Comparison of ENCODE assay signal across 9 mouse cellular contexts in the genomic region with DNA sequence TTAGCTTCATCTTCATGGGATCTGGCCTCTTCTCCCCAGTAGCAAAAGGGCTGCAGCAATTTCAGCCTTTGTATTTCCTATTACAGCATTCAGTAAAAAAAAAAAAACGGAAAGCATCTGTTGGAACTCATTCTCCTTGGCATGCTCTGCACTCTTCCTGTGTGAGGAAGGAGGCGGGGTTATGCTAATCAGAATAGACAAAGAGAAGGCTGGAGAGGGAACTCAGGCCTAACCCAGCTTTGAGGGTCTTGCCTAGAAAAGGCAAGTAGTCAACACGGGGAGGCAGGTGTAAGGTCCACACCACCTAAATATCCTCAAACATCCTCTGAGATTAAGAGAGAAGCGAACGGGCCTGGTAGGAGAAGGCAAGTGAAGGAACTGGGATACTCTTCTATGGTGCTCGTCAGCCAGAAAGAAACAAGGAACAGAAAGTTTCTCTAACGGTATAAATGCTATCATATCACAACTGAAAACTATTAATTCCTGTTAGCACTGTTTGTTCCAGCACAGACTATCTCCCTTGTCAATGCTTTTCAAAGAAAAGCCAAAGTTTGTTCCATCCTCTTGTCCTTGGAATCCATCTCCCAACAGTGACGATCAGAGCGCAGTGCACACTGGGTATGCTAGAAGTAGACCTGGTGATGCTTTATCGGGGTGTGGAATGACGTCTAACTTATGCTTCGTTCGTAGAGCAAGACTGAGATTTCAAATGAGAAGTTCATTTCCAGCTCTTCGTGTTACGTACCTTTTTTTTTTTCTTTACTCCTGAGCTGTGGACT.
DNase-seq lines count a peak whose midpoint lies in the region; ATAC-seq and TF ChIP-seq lines count a peak whose summit lies in the region.
"Had no signal": no experiment of that assay in that cellular context is flagged by ENCODE, and none has a peak within 500 bp of the region (broad histone marks: within the 10 kb centered on the region; RNA-seq: fewer than 3 reads in every experiment).

No protein-coding gene starts in this region.

- ATAC-seq in midbrain, embryonic 14.5 days (ENCODE audit: low FRiP score, low TSS enrichment), result no peak; the same call in 1 of the 2 replicates
- ATAC-seq in megakaryocyte-erythroid progenitor cell, adult 5-6 weeks (replicated peaks; ENCODE audit: low FRiP score, low TSS enrichment, poor library complexity, severe bottlenecking), result no peak; the same call in 1 of the 2 replicates

- H3K4me2 ChIP-seq in midbrain, embryonic 14.5 days (ENCODE audit: low read length), result no peak overlapping the region

- H3K27ac ChIP-seq in testis, adult 2 months (ENCODE audit: control insufficient read depth, insufficient read depth, low read depth, low read length), result peak overlapping the region; percentile 94
- no peak overlapping the region for H3K27ac ChIP-seq in midbrain, embryonic 14.5 days (replicated peaks; ENCODE audit: low read depth, low read length)

- no peak for TF ChIP-seq CTCF in testis, adult 2 months (IDR thresholded peaks at IDR 0.05; ENCODE audit: control insufficient read depth, insufficient read depth, insufficient replicate concordance, low read depth, low read length)

- peaks cover 2% of the 10 kb centered on the region; the same call in 1 of the 2 replicates for H3K4me1 ChIP-seq in testis, adult 2 months (ENCODE audit: control insufficient read depth, insufficient read depth, low read length)
- H3K4me1 ChIP-seq in midbrain, embryonic 14.5 days (ENCODE audit: control insufficient read depth, insufficient read depth, low read length), result no peaks in the 10 kb centered on the region

- H3K27me3 ChIP-seq in testis, adult 2 months (ENCODE audit: control insufficient read depth, insufficient read depth, low read length), result no peaks in the 10 kb centered on the region
- no peaks in the 10 kb centered on the region for H3K27me3 ChIP-seq in midbrain, embryonic 14.5 days (ENCODE audit: control insufficient read depth, insufficient read depth, low read length)
- H3K27me3 ChIP-seq: megakaryocyte, embryonic 14.5 days had no signal

- DNase-seq in adrenal gland, postnatal 14 days, result peak; percentile 16
- no peak for DNase-seq in adrenal gland, postnatal 4 days (ENCODE audit: low spot score in 2 of 2)
- no peak for DNase-seq in testis, postnatal 10 days (ENCODE audit: low spot score)
- DNase-seq in kidney, adult 11 months, result peak; percentile 33
- DNase-seq in midbrain, embryonic 14.5 days, result peak; percentile 37
- DNase-seq in ovary, postnatal 10 days (ENCODE audit: low spot score), result no peak

- TF ChIP-seq POLR2A in testis, adult 2 months (IDR thresholded peaks at IDR 0.05; ENCODE audit: control insufficient read depth, low read depth, low read length), result no peak

- no peaks in the 10 kb centered on the region for H3K9me3 ChIP-seq in midbrain, embryonic 14.5 days (ENCODE audit: control insufficient read depth, low read length)
- H3K9me3 ChIP-seq: megakaryocyte, embryonic 14.5 days had no signal

- WGBS in midbrain, embryonic 14.5 days, result 84% methylated on average over 15 of the region's 15 CpGs

- no peak overlapping the region for H3K9ac ChIP-seq in midbrain, embryonic 14.5 days (replicated peaks; ENCODE audit: low read length)

- H3K4me3 ChIP-seq in testis, adult 2 months (ENCODE audit: control insufficient read depth, low read depth, low read length), result peak overlapping the region; percentile 40; the same call in 1 of the 2 replicates
- H3K4me3 ChIP-seq in midbrain, embryonic 14.5 days (replicated peaks; ENCODE audit: low read depth, low read length), result no peak overlapping the region
- H3K4me3 ChIP-seq: megakaryocyte, embryonic 14.5 days had no signal

- no peaks in the 10 kb centered on the region for H3K36me3 ChIP-seq in testis, adult 2 months (ENCODE audit: control insufficient read depth, insufficient read depth, low read length)
- no peaks in the 10 kb centered on the region for H3K36me3 ChIP-seq in midbrain, embryonic 14.5 days (ENCODE audit: control insufficient read depth, insufficient read depth, low read length)

Comparison
In these comparisons a context has a peak if more than half of its experiments do, and no peak if none do; other contexts are left out.
1. DNase-seq: peak in adrenal gland, postnatal 14 days (single experiment), kidney, adult 11 months (single experiment) and midbrain, embryonic 14.5 days (single experiment); none in adrenal gland, postnatal 4 days (0 of 2), testis, postnatal 10 days (single experiment) and ovary, postnatal 10 days (single experiment).